Mouse (Mus musculus): ENCODE results near the gene Tspan1. TPM values are rescaled to one million over a fixed set of nuclear protein-coding genes. Genes with fewer than 3 reads are reported as not detected.
A peak's percentile ranks its signal among the peaks of the same experiment; 100 is the strongest.

Gene Tspan1
- total RNA-seq (2022) = not detected

DNA sequence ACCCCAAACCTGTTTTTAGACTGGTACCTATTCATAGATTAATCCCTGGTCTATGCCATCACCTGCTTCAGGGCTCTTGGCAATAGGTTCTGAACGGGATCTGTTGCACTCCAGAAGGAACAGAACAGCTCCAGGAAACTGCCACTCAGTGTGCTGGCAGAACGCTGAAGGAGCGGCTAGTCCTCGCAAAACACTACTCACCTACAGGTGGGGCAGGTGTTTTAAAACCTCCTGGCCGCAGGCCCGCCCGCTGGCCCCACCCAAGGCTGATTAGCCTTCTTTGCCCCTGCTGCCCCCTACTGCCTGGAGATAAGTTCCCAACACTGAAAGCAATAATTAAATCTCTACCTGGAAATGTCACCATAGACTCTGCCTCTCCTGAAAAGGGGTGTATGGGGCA, at the start of gene Tspan1:
Gene Tspan1, minus strand, starts transcription at position 198 of the 400 bp plus-strand sequence.
- no peak for DNase-seq (ENCODE audit: low spot score in 2 of 2)

GRCm38 (mm10) chr4:116217046-116217445, 49.6 kb upstream of the Tspan1 start:
- DNase-seq (ENCODE audit: low spot score in 2 of 2) = peak in 1 of 2 experiments; percentile 34

- no peak for DNase-seq (ENCODE audit: low spot score in 2 of 2)
Observed at GRCm38 (mm10) chr4:116215895-116216605, 48.6 kb upstream of the Tspan1 start.

- no peak for DNase-seq (ENCODE audit: low spot score in 2 of 2)
Observed at GRCm38 (mm10) chr4:116208891-116209290, 41.5 kb upstream of the Tspan1 start.

GRCm38 (mm10) chr4:116206531-116206930, 39.1 kb upstream of the Tspan1 start:
- DNase-seq (ENCODE audit: low spot score in 2 of 2) = no peak

DNA sequence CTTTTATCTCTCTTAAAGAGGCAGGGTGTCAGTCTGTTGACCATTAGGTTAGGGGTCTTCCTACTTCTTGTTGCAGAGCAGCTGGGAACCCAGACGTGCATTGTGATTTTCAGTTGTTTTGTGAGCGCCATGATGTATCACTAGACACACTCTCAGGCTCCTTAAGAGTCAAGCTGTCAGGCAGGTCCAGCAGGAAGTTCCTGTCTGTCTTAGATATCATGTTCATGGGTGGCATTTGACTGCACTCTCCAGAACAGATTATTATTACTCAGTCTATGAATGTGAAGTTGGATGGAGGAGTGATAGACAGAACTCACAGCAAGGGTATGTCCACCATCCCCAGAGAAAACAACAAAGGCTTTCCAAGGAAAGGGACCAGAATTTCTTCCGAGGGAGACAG, 37.0 kb upstream of the Tspan1 start:
- no peak for DNase-seq (ENCODE audit: low spot score in 2 of 2)

GRCm38 (mm10) chr4:116198422-116198821, 31.0 kb upstream of the Tspan1 start:
- no peak for DNase-seq (ENCODE audit: low spot score in 2 of 2)

GRCm38 (mm10) chr4:116193583-116194383, 26.4 kb upstream of the Tspan1 start:
- peak in 1 of 2 experiments; percentile 17 for DNase-seq (ENCODE audit: low spot score in 2 of 2)

GRCm38 (mm10) chr4:116192286-116192835, 25.0 kb upstream of the Tspan1 start:
- DNase-seq (ENCODE audit: low spot score in 2 of 2) = no peak

DNA sequence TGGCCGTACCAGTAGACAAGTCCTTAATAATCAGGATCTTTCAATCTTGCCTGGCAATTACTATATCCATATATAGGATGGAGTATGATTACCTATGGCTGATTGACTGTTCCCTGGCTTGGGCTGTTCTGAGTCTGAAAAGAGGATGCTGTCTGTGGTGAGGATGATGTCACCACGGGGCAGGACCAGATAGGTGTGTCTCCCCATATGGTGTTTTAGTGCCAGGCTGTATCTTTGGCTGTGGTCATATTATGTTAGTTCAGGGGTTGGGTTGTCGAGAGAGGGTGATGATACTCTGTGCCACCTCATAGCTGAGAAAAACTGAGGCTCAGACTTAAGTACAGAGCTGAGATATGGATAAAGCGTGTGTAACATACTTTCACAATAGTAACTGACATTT, 17.7 kb upstream of the Tspan1 start:
- no peak for DNase-seq (ENCODE audit: low spot score in 2 of 2)

- DNase-seq (ENCODE audit: low spot score in 2 of 2) = no peak
Observed at GRCm38 (mm10) chr4:116182745-116183144, 15.3 kb upstream of the Tspan1 start.

- DNase-seq (ENCODE audit: low spot score in 2 of 2) = no peak
Observed at GRCm38 (mm10) chr4:116182079-116182478, 14.7 kb upstream of the Tspan1 start.

- no peak for DNase-seq (ENCODE audit: low spot score in 2 of 2)
Observed at GRCm38 (mm10) chr4:116177140-116177539, 9.7 kb upstream of the Tspan1 start.

- peak; percentile 65 to 73 for DNase-seq (ENCODE audit: low spot score in 2 of 2)
Observed at GRCm38 (mm10) chr4:116176543-116176988, 9.2 kb upstream of the Tspan1 start.

- DNase-seq (ENCODE audit: low spot score in 2 of 2) = peak in 1 of 2 experiments; percentile 42
Observed at GRCm38 (mm10) chr4:116175711-116176542, 8.5 kb upstream of the Tspan1 start.

GRCm38 (mm10) chr4:116175136-116175535, 7.7 kb upstream of the Tspan1 start:
- no peak for DNase-seq (ENCODE audit: low spot score in 2 of 2)

DNA sequence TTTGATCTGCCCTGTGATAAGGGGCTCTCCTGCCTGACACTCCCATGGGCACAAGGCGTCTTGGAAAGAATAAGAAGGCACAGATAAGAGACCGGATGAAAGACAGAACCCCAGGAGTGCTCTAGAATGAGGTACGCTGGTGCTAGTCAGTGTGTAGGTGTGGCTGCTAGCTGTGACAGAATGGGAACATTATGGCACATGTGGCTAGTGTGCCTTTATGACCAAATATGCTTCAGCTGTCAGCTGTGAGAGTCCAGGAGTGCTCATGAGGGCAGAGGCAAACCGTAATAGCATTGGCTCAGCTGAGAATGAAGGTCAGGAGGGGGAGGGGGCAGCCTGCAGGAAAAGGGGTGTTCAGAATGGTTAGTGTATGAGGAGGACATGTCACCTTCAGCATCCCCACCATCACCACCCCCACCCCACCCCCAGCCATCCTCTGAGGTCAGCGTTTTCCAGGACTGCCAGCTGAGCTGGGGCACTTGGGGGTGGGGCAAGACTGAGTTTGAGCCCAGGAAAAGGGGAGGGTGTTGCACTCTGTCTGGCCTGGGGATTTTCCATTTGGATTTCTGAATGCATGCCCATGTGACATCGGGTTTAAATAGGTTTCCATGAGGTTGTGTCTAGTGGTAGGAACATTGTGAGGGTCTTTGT, 7.2 kb upstream of the Tspan1 start:
- no peak for DNase-seq (ENCODE audit: low spot score in 2 of 2)

- DNase-seq (ENCODE audit: low spot score in 2 of 2) = no peak
Observed at GRCm38 (mm10) chr4:116173752-116174151, 6.4 kb upstream of the Tspan1 start.

GRCm38 (mm10) chr4:116173072-116173471, 5.7 kb upstream of the Tspan1 start, which contains the start of the genes 1700042G07Rik and Gm49337:
TSS of gene 1700042G07Rik (plus strand) at chr4:116173372.
TSS of gene Gm49337 (plus strand) at chr4:116173384.
- no peak for DNase-seq (ENCODE audit: low spot score in 2 of 2)

DNA sequence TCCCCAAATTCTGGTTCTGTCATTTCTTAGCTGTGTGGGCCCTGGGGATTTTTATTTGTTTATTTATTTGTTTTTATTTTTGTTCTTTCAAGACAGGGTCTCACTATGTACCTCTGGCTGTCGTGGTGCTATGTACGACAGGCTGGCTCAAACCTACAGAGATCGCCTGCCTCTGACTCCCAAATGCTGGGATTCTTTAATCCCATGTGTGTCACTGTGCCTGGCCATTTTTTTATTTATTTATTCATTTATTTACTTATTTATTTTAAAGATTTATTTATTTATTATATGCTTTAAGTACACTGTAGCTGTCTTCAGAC, 1.9 kb upstream of the Tspan1 start:
- DNase-seq (ENCODE audit: low spot score in 2 of 2) = no peak

All from layer of hippocampus, adult 8-10 months (tissue).